Mouse (Mus musculus): ENCODE data around the gene Ccnb1ip1. TPM values are rescaled to one million over a fixed set of nuclear protein-coding genes. Genes with fewer than 3 reads are reported as not detected.

Ccnb1ip1 gene
- total RNA-seq, 2 experiments from 2014 or later = 0.40 TPM; not detected in 1

DNA sequence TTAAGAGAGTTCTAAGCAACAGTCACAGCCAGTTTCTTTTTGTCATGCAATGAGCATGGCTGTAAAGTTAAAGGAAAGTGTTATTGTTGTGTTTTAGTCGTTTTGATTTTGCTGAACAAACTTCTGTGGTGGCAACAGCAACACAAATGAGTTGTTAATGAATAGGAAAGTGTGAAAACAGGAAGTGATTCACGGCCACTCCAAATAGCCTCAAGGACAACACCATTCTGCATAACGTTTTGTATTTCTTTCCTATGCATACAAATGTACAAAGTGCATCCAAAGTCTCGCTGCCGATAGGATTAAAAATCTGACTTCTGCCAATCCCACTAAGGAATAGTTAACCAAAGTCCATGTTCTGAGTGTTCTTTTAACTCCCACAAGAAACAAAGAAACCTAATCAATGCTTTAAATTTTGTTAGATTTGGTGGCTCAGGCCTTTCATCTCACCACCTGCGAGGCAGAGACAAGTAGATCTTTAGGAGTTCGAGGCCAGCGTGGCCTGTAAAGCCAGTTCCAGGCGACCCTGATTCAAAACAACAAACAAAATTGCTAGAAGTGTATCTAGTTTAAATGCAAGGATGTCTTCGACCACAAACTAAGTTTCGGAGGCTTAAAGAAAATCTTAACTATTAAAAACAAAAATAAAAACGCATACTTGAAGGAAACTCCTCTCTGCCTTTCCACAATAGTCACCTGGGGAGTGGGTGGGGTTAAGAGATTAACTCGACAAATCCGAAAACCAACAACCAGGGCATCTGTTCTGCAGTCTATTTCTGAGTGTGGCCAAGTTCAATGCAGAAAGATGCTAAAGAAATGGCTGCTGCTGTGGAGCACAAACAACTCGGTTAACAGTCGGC, 22.9 kb downstream of the Ccnb1ip1 start:
- no peak for DNase-seq (ENCODE audit: low spot score)

DNA sequence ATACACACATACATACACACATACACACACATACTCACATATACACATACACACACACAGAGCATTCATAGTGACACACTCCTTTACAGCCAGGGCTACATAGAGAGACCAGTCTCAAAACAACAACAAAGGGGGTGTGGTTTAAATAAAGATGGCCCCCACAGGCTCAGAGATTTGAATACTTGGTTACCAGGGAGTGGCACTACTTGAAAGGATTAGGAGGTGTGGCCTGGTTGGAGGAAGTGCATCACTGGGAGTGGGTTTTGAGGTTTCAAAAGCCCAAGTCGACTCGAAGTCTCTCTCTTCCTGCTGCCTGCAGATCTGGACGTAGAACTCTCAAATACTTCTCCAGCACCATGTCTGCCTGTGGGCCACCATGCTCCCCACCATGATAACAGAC, 25.4 kb downstream of the Ccnb1ip1 start:
- no peak for DNase-seq (ENCODE audit: low spot score)

DNA sequence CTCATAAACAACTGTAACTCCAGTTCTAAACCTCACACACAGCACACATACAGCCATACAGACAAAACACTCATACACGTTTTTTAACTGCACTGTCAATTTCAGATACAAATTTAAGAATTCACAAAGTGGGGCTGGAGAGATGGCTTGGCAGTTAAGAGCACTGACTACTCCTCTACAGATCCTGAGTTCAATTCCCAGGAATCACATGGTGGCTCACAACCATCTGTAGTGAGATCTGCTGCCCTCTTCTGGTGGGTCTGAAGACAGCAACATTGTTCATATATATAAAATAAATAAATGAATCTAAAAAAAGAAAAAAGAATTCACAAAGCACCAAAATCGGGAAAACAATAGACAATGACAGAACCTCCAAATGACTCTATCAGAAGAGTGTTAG, 36.2 kb downstream of the Ccnb1ip1 start:
- no peak for DNase-seq (ENCODE audit: low spot score)

DNA sequence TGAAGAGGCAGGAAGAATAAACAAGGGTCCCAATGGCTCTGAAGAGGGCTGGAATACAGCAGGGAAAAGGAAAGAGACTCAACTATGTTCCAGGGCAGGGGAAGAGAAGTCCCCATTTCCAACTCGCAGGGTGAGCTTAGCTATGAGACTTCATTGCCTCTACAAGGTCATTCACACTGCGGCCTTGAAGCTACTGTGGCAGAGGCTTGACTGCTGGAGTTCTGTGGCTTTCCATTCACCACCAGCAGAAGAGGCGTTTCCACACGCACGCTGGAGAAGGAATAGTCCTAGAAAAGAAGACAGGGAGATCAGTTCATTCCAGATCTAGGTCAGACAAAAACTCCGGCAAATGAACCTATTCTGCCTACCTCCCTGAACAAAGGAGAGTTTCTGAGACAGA, 41.8 kb downstream of the Ccnb1ip1 start:
- no peak for DNase-seq (ENCODE audit: low spot score)

DNA sequence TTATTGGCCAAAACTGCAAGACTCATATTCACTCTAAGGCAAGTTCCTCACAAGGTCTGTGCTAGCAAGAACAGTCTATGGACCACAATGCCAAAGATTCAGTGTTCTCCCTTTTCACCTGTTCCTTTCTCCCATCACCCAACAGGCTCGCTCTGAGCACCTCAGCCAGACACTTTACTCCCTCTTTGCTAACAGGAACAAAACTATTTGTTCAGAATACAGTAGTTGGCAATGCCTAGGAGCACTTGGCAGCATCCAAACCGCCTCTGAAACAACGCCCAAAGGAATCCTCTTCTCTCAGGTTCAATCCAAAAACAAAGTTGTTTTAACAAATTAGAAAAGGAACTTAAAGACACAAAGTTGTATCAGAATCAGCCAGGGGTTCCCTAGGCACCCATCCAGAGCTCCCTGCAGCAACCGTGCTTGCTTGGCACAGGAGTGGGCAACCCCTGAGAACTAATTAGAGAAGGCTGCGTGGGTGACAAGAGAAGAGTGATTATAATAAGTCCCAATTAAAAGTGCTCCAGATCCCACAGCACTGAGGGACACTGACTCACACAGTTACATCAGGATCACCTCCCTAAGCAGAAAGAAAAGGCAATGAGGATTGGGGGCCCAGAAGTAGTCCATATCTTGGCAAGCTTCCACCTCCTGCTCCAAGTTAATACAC, 49.0 kb downstream of the Ccnb1ip1 start:
- DNase-seq (ENCODE audit: low spot score) = no peak

DNA sequence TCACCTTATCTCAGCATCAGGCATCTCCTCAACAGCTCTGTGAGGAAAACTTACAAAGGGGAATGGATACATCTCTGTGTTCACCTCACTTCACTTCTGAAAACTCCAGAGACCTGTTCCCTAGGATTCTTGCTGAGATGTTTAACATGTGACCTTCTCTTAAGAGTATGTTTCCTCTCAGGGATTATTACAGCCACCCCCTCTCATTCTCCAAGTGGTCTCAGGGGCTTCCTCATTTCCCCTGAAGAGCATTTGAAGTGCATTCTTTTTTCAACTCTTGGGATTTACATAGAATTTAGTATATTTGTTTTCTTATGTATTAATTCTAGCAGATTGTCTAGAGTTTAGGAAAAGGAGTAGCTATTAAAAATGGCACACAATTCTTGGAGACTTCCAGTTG, 62.5 kb downstream of the Ccnb1ip1 start, which contains the start of gene Olfr749:
Olfr749 (minus strand) TSS at position 101 of the 400 bp plus-strand sequence.
- no peak for DNase-seq (ENCODE audit: low spot score)

DNA sequence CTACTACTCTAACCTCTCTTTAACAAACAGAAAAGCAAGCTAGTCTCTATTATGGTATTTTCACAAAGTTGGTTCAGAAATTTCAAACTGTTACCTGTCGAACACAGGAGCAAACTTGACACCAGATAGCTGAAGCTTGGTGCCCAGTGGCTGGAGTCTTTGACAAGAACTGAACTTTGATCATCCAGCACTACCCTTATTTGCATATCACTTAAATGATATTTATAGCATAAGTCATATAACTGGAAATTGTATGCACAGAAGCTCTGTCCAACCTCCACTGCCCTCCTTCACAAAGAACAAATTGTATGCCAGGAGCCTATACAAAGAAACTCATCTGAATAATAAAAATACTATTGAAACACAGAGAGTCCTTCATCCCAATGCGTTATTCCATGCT, 65.9 kb downstream of the Ccnb1ip1 start:
- no peak for DNase-seq (ENCODE audit: low spot score)

DNA sequence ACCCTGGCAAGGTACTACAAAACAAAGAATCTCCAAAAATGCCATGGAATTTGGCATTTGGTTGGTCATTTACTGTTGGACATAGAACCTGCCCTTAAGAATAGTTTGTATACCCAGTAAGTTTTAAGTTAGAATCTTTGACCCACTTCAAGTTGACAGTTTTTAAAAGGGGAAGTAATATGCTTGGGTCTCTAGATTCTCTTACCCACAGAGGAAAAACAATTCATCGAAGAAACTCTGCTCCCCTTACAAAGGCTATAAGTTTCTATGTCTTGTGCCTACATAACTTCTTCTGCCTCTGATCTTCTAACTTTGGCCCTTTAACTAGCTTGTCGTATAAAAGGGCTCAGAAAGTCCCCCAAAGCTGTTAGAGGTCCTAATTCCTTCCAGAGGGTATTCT, 67.2 kb downstream of the Ccnb1ip1 start:
- no peak for DNase-seq (ENCODE audit: low spot score)

Other genes starting within 250 kb of the Ccnb1ip1 start
- not detected for gene Olfr744, start 192.9 kb downstream of the Ccnb1ip1 start, total RNA-seq (2021)
- gene Olfr745, start 168.3 kb downstream of the Ccnb1ip1 start, total RNA-seq (2021) = not detected
- gene Olfr746, start 160.6 kb downstream of the Ccnb1ip1 start, total RNA-seq (2021) = not detected
- not detected for gene Olfr747, start 114.5 kb downstream of the Ccnb1ip1 start, total RNA-seq (2021)
- not detected for gene Olfr748, start 100.4 kb downstream of the Ccnb1ip1 start, total RNA-seq (2021)
- not detected for gene Olfr749, start 62.6 kb downstream of the Ccnb1ip1 start, total RNA-seq (2021)
- gene Ttc5, start 22.2 kb downstream of the Ccnb1ip1 start, total RNA-seq (2021) = 1 to 10 TPM; 5.1 to 6.5 TPM
- gene Parp2, start 109 bp upstream of the Ccnb1ip1 start, total RNA-seq (2021) = 1 to 10 TPM; 8.6 to 9.5 TPM
- 1 to 10 TPM; 6.5 to 9.0 TPM for gene Tep1, start 62.8 kb upstream of the Ccnb1ip1 start, total RNA-seq (2021)
- gene Klhl33, start 89.8 kb upstream of the Ccnb1ip1 start, total RNA-seq (2021) = 100 to 1,000 TPM in 1 of 2 experiments, 10 to 100 TPM in 1; 56.5 to 114 TPM
- 10 to 100 TPM; 45.9 to 47.5 TPM for gene Osgep, start 117.2 kb upstream of the Ccnb1ip1 start, total RNA-seq (2021)
- 10 to 100 TPM; 29.1 to 29.2 TPM for gene Apex1, start 117.2 kb upstream of the Ccnb1ip1 start, total RNA-seq (2021)
- 10 to 100 TPM; 16.1 to 16.7 TPM for gene Pip4p1, start 123.1 kb upstream of the Ccnb1ip1 start, total RNA-seq (2021)
- 1 to 10 TPM; 3.3 to 4.5 TPM for gene Pnp, start 123.3 kb upstream of the Ccnb1ip1 start, total RNA-seq (2021)
- 1 to 10 TPM; 2.2 to 6.2 TPM for gene Gm49342, start 136.8 kb upstream of the Ccnb1ip1 start, total RNA-seq (2021)
- gene Pnp2, start 148.3 kb upstream of the Ccnb1ip1 start, total RNA-seq (2021) = under 1 TPM in 1 of 2 experiments, not detected in 1; 0.24 TPM
- gene Rnase10, start 200.0 kb upstream of the Ccnb1ip1 start, total RNA-seq (2021) = not detected
- gene Rnase9, start 234.1 kb upstream of the Ccnb1ip1 start, total RNA-seq (2021) = not detected
- not detected for gene Rnase11, start 242.4 kb upstream of the Ccnb1ip1 start, total RNA-seq (2021)
- not detected for gene Rnase12, start 249.9 kb upstream of the Ccnb1ip1 start, total RNA-seq (2021)